Mouse (Mus musculus) small intestine, adult 2 months (tissue): ENCODE measurements at regions not wholly inside any gene's neighbourhood (a gene's known extent, or its start where the extent isn't known, plus 50 kb on each side); places are given as distances from the start of the nearest gene placed in this dataset.

Source experiments
- CTCF ChIP-seq: fragments of 200-500 bp; IDR thresholded peaks from 2 replicates; pipeline ENCODE4 v1.5.1; 2012; ENCODE audit warnings: low read depth, mild to moderate bottlenecking, control low read depth, inconsistent platforms, low read length, moderate library complexity, mixed read lengths; ENCODE audit not compliant: insufficient replicate concordance, insufficient read length; ENCODE audit errors: extremely low read depth
- POLR2A ChIP-seq: fragments of 200-500 bp; IDR thresholded peaks from 2 replicates; pipeline ENCODE4 v1.6.1; 2012; ENCODE audit warnings: low read depth, mild to moderate bottlenecking, control low read depth, inconsistent platforms, low read length, moderate library complexity

DNA sequence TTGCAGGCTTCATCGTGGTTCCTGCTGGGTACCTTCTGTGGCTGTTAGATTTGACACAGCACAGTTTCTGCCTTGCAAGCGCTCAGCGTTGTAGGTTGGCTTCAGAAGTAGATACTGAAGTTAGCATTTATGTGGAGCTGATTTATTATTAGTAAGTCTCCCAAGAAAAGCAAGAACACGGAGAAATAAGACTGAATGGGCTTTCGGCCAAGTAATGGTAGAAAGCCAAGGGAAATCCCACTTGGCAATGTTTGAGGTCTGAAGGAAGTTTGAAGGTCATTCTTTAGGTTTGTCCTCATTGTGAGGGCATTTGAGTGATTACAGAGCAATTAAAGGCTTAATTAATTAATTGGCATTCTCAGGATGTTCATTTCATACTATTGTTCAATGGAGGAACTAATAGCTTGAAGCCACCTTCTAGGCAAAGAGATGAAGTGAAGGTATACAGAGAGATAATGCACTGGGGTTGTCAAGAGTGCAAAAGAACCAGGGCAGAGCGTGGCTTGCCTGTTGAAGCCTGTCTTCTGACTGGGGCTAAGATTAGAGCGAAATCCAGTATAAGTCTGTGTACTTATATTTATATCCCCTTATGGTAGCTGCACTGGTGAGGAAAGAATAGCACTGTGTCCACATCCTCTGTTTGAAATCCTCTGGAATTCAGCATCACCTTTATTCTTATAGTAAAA lies 311.5 kb upstream of the Ptger4 start:
- TF ChIP-seq CTCF: no peak
- TF ChIP-seq POLR2A: no peak
